Mouse (Mus musculus): ENCODE results near the gene Vps16.

Gene Vps16

DNA sequence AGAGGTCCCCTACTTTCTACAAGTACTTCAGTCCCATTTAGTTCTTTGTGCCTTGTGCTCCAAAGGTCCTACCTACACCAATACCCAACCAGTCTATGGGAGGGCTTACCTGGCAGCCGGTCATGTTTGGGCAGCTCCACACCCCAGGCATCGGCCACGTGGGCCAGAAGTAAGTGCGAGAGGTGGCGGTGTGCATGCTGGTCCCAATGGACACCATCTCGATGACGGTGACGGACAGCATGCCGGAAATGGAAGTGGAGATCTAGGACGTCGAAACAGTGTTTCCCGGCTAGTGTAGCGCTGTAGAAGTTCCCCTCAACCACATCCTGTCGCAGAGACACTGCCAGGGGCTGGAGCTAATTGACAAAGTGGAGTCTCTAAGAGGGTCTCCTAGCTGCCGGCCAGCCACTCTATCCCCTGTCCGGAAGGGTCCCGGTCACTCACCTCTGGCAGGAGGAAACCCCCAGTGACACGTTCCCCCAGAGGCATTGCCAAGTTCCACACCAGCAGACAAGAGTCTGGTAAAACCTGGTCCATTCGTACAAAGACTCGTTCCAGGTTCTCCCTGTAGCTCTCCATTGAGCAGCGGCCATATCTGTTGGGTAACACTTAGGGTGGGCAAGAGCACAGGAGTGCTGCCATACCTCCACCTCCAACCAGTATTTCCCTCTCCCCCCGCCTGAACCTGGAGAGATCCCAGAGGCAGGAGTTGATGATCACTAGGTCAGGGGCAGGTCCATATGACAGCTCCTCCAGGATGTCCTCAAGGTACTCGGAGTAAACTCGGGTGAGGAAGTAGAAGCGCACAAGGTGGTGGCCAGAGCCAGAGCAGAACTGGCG, 2.1 kb upstream of the Vps16 start:
- in situ Hi-C loops (cut with MseI, MboI), result no loop called here

DNA sequence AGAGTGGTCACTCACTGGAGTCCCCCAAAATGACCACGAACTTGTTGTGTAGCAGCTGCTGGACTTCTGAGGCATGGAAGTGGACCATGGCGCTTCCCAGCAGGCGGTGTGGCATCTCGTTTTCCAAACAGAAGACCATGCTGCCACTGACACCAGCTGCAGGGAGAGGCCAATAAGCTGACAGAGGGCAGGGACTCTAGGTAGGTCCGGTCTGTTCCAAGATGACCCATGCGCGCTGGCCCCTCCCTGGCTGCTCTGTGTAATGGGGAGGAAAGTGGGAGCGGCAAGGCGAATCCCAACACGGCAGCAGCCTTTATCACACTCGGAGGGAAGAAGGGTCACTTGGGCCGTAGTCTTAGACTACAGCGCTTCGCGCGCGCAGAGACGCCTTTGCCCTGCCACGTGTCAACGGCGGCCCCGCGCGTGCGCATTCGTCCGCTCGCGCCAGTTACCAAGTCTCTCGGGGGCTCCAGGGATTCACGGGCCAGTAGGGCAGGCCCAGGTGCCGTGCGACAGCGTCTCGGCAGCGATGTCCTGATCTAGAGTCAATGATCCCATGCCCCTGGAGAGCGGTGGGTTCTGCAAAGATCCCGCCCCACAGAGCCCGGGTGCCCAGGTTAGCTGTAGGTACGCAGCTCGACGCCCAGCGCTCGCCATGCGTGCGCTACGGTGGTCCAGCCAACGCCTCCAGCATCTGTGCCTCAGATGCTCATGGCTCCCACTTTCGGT, 578 bp upstream of the Vps16 start:
- in situ Hi-C loops (cut with MseI, MboI), result no loop called here

GRCm38 (mm10) chr2:130425112-130425511, 973 bp downstream of the Vps16 start:
- in situ Hi-C loops (cut with MseI, MboI), result no loop called here

DNA sequence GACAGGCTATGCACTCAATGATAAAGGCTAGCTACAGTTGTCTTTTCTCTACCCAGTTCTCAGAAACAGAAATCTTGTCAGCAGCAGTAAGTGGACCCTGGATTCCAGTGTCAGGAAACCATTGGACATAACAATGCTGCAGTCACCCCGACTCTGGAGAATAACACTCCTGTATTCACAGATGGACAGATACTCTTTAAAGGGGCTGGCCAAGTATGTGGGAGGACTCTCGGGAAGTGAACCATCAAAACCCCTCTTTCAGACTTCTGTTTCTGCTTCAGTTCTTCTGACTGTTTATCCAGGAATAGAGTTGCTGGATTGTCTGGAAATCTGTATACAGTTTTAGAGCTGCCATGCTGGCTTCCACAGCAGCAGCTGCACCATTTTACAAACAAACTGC, 5.7 kb downstream of the Vps16 start:
- in situ Hi-C loops (cut with MseI, MboI), result no loop called here

- in situ Hi-C loops (cut with MseI, MboI), result no loop called here
Observed at GRCm38 (mm10) chr2:130430484-130430883, 6.3 kb downstream of the Vps16 start.

DNA sequence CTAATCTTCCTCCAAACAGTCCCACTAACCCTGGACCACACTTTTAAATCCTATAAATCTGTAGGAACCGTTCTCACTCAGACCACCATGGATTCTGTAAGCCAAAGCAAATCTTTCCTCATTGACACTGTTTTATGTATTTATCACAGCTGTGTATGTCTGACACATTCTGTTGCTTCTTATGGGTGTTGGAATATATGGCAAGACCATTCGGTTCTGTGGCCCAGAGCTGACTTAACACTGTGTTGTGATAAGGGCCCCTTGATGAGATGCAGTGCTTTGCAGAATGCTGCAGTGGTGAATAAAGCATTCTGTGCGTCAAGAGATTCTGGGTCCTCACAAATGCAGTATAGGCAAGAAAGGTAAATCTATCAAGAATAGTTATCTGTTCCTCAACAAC, 8.0 kb downstream of the Vps16 start:
- in situ Hi-C loops (cut with MseI, MboI), result no loop called here

- in situ Hi-C loops (cut with MseI, MboI), result no loop called here
Observed at GRCm38 (mm10) chr2:130433152-130433551, 9.0 kb downstream of the Vps16 start.

DNA sequence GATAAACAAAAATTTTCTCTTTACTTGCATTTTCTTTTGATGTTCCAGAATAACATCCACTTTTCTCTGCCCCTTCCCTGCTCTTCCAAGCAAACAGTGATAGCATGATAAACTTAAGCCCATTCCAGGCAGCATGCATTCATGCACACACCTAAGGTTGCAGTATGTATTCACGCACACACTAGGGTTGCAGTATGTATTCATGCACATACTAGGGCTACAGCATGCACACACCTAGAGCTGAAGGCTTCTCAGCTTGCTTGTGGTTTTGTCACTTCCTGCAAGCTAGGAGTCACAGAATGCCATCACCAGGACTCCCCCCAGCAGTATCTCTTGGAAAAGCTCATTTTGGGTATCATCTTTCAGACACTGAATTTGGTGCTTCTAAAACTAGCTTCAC, 12.6 kb downstream of the Vps16 start:
- in situ Hi-C loops (cut with MseI, MboI), result no loop called here

DNA sequence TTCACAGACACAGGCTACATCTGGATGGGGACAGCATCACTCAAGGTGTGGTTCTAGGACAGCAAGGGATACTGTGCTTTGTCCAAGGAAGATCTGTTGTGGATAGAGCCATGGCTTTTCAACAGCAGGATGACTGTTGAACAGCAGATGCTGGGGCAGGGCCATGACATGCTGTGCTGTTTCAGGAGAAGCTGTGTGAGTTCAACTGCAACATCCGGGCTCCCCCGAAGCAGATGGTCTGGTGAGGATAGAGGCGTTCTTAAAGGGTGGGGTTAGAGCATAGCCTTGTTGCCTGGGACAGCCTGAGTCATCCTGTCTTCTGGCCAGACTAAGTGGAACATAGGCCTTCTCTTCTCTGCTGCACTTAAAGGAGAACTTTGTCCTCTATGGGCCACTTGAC, 14.7 kb downstream of the Vps16 start:
- in situ Hi-C loops (cut with MseI, MboI), result no loop called here

- in situ Hi-C loops (cut with MseI, MboI), result no loop called here
Observed at GRCm38 (mm10) chr2:130439840-130440480, 15.8 kb downstream of the Vps16 start.

- in situ Hi-C loops (cut with MseI, MboI), result no loop called here
Observed at GRCm38 (mm10) chr2:130442162-130442561, 18.0 kb downstream of the Vps16 start.

DNA sequence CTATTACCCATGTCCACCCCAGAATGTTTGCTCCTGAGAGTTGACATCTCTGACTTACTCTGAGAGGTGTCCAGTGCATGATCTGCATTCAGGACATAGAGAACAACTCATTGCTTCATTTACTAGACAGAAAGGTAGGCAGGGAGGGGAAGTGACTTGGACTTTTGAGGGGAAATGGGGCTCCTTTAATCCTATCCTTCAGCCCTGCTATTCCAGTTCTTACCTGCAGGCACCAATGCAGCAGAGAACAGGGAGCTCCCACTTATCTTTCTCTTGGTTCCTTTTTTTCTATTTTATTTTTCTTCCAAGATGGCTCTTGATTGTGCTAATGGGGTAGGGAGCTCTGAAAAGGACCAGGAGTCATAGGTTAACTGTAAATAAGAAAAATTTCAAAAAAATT, 24.3 kb downstream of the Vps16 start:
- in situ Hi-C loops (cut with MseI, MboI), result no loop called here

DNA sequence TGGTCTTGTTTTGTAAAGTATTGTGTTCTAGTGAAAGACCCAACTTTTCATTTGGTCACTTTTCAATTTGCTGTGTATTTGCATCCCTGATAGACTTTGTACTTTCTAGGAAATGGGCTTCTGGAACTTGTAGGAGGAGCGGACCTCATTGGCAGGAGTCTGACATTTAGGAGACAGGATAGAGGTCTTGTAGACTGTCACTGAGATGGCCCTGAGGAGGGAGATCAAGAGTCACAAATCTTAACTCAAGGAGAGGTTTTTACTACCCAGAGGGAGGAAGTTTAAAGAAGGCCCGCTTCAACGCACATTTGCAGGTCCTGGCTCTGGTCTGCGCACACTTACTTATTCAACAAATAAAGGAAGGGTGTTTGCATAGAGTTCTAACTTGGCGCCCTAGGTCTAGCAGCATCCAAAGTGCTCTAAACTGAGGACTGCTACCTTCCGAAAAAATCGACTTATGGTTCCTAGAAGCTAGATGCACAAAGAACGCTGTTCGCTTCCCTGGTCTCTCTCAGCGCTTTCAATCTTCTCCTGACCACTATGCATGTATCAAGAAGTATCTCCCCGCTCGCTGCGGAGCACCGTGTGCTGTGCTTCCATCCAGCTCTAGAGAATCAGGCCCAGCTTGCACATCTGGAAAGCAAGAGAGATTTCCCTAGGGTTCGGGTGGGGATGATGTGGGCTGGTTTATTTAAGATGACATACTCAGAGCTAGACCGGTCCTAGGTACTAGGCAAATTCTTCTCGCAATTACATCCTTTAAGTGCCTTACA, 25.1 kb downstream of the Vps16 start:
- in situ Hi-C loops (cut with MseI, MboI), result no loop called here

- in situ Hi-C loops (cut with MseI, MboI), result no loop called here
Observed at GRCm38 (mm10) chr2:130449794-130450433, 25.8 kb downstream of the Vps16 start, which contains the start of gene Ptpra. TSS of gene Ptpra (plus strand) at chr2:130450278.

- in situ Hi-C loops (cut with MseI, MboI), result no loop called here
Observed at GRCm38 (mm10) chr2:130450434-130450796, 26.3 kb downstream of the Vps16 start.

DNA sequence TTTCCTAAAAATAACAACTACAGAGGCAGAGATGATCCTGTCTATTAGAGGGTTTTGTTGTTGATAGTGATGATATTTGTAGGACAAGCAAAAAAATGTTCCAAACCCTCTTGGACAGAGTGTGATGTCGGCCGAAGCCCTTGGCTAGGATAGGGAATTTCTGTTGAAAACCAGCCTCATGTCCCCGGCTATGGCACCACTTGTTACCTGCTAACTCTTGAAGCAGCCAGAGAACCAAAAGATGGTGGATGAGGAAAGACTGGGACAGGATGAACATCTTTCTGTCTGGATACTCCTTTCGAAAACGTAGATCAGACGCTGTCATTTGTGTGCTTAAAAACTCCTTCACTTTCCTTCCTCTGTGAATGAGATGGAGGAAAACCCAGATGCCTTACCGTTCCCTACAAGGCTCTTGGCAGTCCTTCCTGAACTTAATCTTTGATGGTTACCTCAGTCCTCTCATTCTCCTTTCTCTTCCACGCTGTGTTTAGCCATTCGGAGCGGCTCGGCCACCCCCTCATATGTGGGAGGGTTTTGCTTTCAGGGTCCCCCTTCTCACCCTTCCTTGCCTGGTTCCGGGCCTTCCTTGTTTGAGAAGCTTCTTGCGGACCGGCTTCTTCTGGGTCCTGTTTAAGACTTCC, 27.1 kb downstream of the Vps16 start:
- in situ Hi-C loops (cut with MseI, MboI), result no loop called here

GRCm38 (mm10) chr2:130451727-130452090, 27.6 kb downstream of the Vps16 start:
- in situ Hi-C loops (cut with MseI, MboI), result no loop called here

DNA sequence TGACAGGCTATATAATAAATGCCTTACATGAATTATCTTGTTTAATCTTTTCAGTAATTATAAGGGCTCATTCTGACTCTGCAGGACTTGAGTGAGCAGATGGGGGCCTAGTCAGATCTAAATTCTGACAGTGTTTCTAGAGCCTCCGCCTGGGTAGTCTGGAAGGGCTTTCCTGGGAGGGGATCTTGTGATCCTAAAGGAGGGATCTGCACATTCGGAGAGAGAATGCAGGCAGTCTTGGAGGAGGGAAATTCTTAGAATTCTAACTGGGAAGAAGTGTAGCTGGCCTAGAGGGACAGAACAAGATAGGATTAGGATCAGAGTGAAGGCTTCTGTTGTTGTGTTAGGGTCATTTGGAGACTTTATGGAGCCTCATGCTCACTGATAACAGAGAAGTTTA, 28.1 kb downstream of the Vps16 start:
- in situ Hi-C loops (cut with MseI, MboI), result no loop called here

GRCm38 (mm10) chr2:130453421-130453820, 29.3 kb downstream of the Vps16 start:
- in situ Hi-C loops (cut with MseI, MboI), result no loop called here

- in situ Hi-C loops (cut with MseI, MboI), result no loop called here
Observed at GRCm38 (mm10) chr2:130454748-130455370, 30.7 kb downstream of the Vps16 start.

All from mouse trophoblast stem cell (cell line).